Mouse (Mus musculus) heart, postnatal 0 days (tissue): ENCODE data around the gene Hsdl1. TPM values are rescaled to one million over a fixed set of nuclear protein-coding genes. Genes with fewer than 3 reads are reported as not detected.

ENCODE experiments used
- ATAC-seq: fragments of 200-750 bp; cut with Nextera tagmentation; 2 replicates; pipeline ENCODE4 v1.8.0; 2017; ENCODE audit warnings: low read depth, moderate number of reproducible peaks, moderate library complexity; ENCODE audit not compliant: insufficient read depth
- DNase-seq: peaks from one replicate; pipeline ENCODE4 v3.0.0-alpha.2; 2016; ENCODE audit warnings: low spot score
- H3K27ac ChIP-seq: fragments of 300-500 bp; sonication (generic); 2 replicates; pipeline ENCODE4 v1.5.1; 2014; ENCODE audit warnings: low read depth, mild to moderate bottlenecking
- H3K27me3 ChIP-seq: fragments of 300-500 bp; sonication (generic); 2 replicates; pipeline ENCODE4 v1.6.1; 2014; ENCODE audit warnings: low read length, mixed read lengths; ENCODE audit not compliant: control insufficient read depth, insufficient read depth
- H3K36me3 ChIP-seq: fragments of 300-500 bp; sonication (generic); replicated peaks from 2 replicates; pipeline ENCODE4 v1.6.1; 2014; ENCODE audit warnings: low read length, mixed read lengths; ENCODE audit not compliant: control insufficient read depth, insufficient read depth
- H3K4me1 ChIP-seq: fragments of 300-500 bp; sonication (generic); 2 replicates; pipeline ENCODE4 v1.6.1; 2014; ENCODE audit warnings: antibody characterized with exemption; ENCODE audit not compliant: control insufficient read depth, insufficient read depth
- H3K4me2 ChIP-seq: fragments of 300-500 bp; sonication (generic); 2 replicates; pipeline ENCODE4 v1.6.1; 2014; ENCODE audit warnings: low read depth, mild to moderate bottlenecking, low read length, moderate library complexity
- H3K4me3 ChIP-seq: fragments of 300-500 bp; sonication (generic); 2 replicates; pipeline ENCODE4 v1.5.1; 2014; ENCODE audit warnings: low read depth, low read length
- H3K9ac ChIP-seq: fragments of 300-500 bp; sonication (generic); replicated peaks from 2 replicates; pipeline ENCODE4 v1.6.1; 2014; ENCODE audit warnings: low read depth, low read length, mixed read lengths
- H3K9me3 ChIP-seq: fragments of 300-500 bp; sonication (generic); replicated peaks from 2 replicates; pipeline ENCODE4 v1.6.1; 2016; ENCODE audit warnings: low read length; ENCODE audit not compliant: control insufficient read depth
- CTCF ChIP-seq: IDR thresholded peaks from 2 replicates; pipeline ENCODE4 v1.5.1; 2016; ENCODE audit warnings: antibody characterized with exemption, control low read depth, low read depth
- EP300 ChIP-seq: IDR thresholded peaks from 2 replicates; pipeline ENCODE4 v1.6.1; 2016; ENCODE audit warnings: antibody characterized with exemption, low read depth
- WGBS: fragments of 180-500 bp; shearing (Covaris S2); extraction: QIAGEN DNeasy Blood & Tissue Kit; methylation state at CpG from one replicate; pipeline ENCODE4 v1.1.7; 2014; 5-methylcytosine and 5-hydroxymethylcytosine counted together
- polyA plus RNA-seq: library from polyadenylated mRNA; unstranded; fragments of >200 nt; fragmentation: Nextera tagmentation; extraction: Ambion mirVana; gene quantifications from 2 replicates; pipeline ENCODE4 v1.2.1, GENCODE M21; 2015
- total RNA-seq: library from RNA; depleted of rRNA; stranded (reverse); fragments of >200 nt; gene quantifications from 2 replicates; pipeline ENCODE4 v1.2.3, GENCODE M21; 2014; ENCODE audit warnings: low replicate concordance

Hsdl1 gene
- total and polyA plus RNA-seq, 2 experiments from 2014 or later, result 20.6 to 36.3 TPM

- ATAC-seq, result no peak
These were observed 6.7 kb downstream of the Hsdl1 start for GRCm38 (mm10) chr8:119568251-119568650.

DNA sequence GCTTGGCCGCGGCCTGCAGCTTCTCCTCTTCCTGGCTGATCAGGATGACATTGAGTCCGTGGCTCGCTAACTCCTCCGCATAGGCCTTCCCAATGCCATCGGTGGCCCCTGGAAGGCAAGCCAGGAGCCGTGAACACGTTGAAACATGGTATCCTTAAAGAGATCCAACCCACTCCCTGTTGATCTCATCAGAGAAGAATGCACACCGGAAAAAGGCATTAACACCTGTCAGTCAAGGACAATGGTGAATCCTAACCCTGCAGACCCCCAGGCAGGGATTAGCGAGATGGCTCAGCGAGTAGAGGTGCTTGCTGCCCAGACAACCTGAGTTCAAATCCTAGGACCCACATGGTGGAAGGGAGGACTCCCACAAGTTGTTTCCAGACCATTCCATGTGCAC is 8.6 kb downstream of the Hsdl1 start:
- no peaks in the 10 kb centered on the region for H3K9me3 ChIP-seq
- H3K4me1 ChIP-seq, result no peaks in the 10 kb centered on the region
- no peak for ATAC-seq
- DNase-seq, result no peak
- peaks cover 51% of the 10 kb centered on the region for H3K36me3 ChIP-seq
- H3K4me3 ChIP-seq, result no peak overlapping the region
- H3K27ac ChIP-seq, result no peak overlapping the region
- no peak overlapping the region for H3K9ac ChIP-seq
- TF ChIP-seq CTCF (no peak), EP300 (no peak)
- WGBS, result 67% methylated on average over 11 of the region's 11 CpGs
- H3K4me2 ChIP-seq, result no peak overlapping the region
- H3K27me3 ChIP-seq, result no peaks in the 10 kb centered on the region

More at GRCm38 (mm10) chr8:119568251-119568650, 6.7 kb downstream of the Hsdl1 start:
- 76% methylated on average over 9 of the region's 9 CpGs for WGBS
- no peak overlapping the region for H3K4me3 ChIP-seq
- peaks cover 39% of the 10 kb centered on the region for H3K36me3 ChIP-seq
- no peak overlapping the region for H3K9ac ChIP-seq
- H3K27ac ChIP-seq, result no peak overlapping the region
- TF ChIP-seq EP300 (no peak), CTCF (no peak)
- no peak overlapping the region for H3K4me2 ChIP-seq
- no peaks in the 10 kb centered on the region for H3K9me3 ChIP-seq
- H3K4me1 ChIP-seq, result no peaks in the 10 kb centered on the region
- no peak for DNase-seq
- H3K27me3 ChIP-seq, result no peaks in the 10 kb centered on the region

DNA sequence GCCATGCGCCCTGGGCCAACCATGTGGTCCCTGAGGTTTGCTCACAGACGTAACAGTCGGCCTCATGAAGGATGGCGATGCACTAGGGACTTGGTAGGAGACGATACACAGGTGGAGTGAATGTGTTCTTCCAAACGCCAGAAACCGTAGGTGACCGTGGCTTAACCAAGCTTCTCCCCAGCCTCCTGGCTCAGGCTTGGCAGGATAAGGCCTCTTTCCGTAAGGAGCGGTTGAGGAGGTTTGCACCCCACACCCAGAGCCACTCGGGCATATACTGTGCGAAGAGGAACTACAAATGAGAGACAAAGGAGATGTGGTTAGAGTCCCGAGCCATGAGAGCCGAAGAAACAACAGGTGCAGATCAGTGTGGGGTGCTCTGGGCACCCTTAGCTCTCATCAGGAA is 11.1 kb downstream of the Hsdl1 start:
- Histone ChIP-seq H3K27ac (no peak overlapping the region; the same call in 1 of the 2 replicates), H3K27me3 (no peaks in the 10 kb centered on the region), H3K4me2 (no peak overlapping the region), H3K36me3 (peaks cover 51% of the 10 kb centered on the region), H3K4me3 (no peak overlapping the region), H3K9me3 (no peaks in the 10 kb centered on the region), H3K4me1 (no peaks in the 10 kb centered on the region), H3K9ac (no peak overlapping the region)
- no peak for TF ChIP-seq EP300
- no peak for TF ChIP-seq CTCF
- 89% methylated on average over 14 of the region's 14 CpGs for WGBS
- DNase-seq (no peak), ATAC-seq (no peak)

DNA sequence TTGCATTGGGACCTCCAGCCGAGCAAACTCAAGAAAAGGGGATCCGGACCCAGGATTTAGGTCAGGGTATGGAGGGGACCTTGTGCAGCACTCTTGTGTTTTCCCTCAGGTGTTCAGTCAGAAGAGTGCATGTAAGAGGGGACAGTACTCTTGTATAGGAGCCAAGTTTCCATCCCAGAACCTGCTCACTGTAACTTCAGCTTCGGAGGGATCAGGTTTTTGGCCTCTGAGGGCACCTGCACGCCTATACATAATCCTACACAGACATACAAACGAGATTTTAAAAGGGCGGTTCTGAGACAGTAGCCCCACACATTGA is 15.6 kb downstream of the Hsdl1 start:
- Histone ChIP-seq H3K4me2 (peak overlapping the region; percentile 73; the same call in 1 of the 2 replicates), H3K27me3 (no peaks in the 10 kb centered on the region), H3K9ac (peak overlapping the region; percentile 91), H3K27ac (peak overlapping the region; percentile 66), H3K36me3 (peaks cover 23% of the 10 kb centered on the region), H3K9me3 (no peaks in the 10 kb centered on the region), H3K4me3 (peak overlapping the region; percentile 98; the same call in 1 of the 2 replicates), H3K4me1 (peaks cover 6% of the 10 kb centered on the region)
- WGBS, result 87% methylated on average over 6 of the region's 6 CpGs
- TF ChIP-seq CTCF (no peak), EP300 (no peak)
- DNase-seq, result no peak
- ATAC-seq, result no peak

- H3K36me3 ChIP-seq, result peaks cover 18% of the 10 kb centered on the region
- no peak for TF ChIP-seq CTCF
- TF ChIP-seq EP300, result peak; percentile 99
These were observed 16.2 kb downstream of the Hsdl1 start, which contains the start of gene Mbtps1 for GRCm38 (mm10) chr8:119558603-119559401. Gene Mbtps1 (minus strand): TSS chr8:119558735.

More at GRCm38 (mm10) chr8:119558603-119559401, 16.2 kb downstream of the Hsdl1 start, which contains the start of gene Mbtps1:
- H3K4me3 ChIP-seq, result peak within 1 kb of the TSS; percentile 98
- H3K4me1 ChIP-seq, result peaks cover 6% of the 10 kb centered on the region
- no peaks in the 10 kb centered on the region for H3K9me3 ChIP-seq
- DNase-seq, result peak; percentile 93
- peak within 1 kb of the TSS; percentile 91 for H3K9ac ChIP-seq
- WGBS, result 5% methylated on average over 63 of the region's 63 CpGs
- peak within 1 kb of the TSS; percentile 94 for H3K4me2 ChIP-seq
- no peaks in the 10 kb centered on the region for H3K27me3 ChIP-seq
- peak within 1 kb of the TSS; percentile 94 for H3K27ac ChIP-seq
- peak; percentile 99 for ATAC-seq
